Mouse (Mus musculus) spleen, adult 18-20 months (tissue): ENCODE data around the gene Lrrc27.
A peak's percentile ranks its signal among the peaks of the same experiment; 100 is the strongest.

ENCODE experiments used
- DNase-seq, 2 experiments: peaks; one replicate each; pipeline ENCODE4 v3.0.0; 2022; ENCODE audit warnings: mixed read lengths in 2 of 2

Lrrc27 gene

DNA sequence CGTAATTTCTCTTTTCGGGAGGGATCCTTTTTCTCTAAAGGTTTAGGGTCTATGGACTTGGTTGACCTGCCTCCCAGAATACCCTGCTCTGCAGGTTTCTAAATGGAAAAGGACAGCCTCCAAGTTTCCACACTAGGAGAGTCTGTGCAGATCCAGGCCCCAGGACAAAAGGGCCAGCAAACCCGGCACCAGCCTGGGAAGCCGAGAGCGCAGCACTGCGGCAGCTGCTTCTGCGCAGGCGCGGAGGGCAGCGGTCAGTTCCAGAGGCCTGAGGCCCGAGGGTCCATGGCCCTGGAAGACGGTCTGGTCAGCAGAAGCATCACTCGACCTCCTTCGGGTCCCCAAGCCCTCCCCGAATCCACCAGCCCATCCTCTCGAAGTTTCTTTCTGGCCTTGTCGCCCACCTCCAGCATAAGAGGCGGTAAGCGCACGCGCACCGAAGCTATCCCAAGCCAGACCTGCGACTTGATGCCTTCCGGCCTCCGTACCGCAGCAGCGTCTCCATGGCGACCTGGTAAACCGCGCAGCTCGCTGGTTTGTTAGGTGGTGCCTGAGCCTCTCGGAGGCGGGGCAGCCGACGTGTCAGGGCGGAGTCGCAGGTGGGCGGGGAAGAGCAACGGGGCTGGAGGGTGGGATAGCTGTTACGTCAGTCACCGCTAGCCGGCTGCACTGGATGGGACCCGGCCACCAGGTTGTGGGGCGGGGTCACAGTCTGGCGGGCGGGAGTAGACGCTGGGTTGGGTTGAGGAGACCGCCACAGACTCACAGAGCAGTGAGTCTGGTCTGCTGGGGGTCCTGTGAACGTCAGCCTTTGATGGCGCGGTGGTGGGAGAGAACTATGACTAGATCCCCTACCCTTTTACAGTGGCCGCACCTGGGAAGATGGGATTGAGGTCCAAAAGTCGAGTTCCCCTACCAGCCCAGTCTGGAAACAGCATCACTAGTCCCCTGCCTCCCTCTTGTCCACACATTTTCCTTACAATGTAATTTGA lies at the start of gene Lrrc27, which contains the start of gene Stk32c:
Gene Lrrc27, plus strand, starts transcription at position 235 of the 992 bp plus-strand sequence.
Gene Stk32c, minus strand, starts transcription at position 554 of the 992 bp plus-strand sequence.
- DNase-seq, result peak; percentile 96 to 97

DNA sequence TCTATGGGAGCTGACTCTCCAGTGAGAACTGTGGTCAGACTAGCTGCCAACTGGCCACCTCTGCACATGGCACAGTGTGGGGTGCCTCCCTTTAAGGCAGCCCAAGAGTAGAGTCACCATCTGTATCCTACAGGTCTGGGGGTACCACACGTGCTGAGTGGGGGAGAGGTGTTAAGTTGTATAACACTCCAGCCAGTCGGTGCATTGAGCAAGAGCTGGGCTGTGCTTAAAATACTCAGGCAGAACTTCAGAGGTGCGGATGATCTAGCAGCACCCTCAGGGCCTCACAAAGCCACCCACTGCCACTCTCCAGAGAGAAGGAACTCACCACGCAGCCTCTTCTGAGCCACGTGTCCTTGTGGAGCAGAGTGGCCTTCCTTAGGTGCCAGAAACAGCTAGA lies 48.4 kb upstream of the Lrrc27 start:
- DNase-seq, result no peak

DNA sequence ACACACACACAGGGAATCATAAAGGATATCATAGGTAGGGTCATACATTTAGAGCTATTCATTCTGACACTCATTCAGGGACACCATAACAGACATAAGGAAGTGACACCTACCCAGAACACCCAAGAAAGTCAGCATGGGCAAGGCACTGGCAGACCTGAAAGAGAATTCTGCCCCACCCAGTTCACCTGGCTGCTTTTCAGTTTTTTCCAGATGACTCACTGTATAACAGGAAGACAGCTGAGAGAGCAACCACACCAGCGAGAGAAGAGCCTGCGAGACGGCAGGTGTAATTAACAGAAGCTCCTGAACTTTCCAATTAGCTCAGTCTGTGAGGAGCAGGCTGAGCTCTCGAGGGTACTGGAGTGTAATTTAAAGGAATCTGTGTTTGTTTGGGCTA lies 43.6 kb upstream of the Lrrc27 start:
- no peak for DNase-seq

DNA sequence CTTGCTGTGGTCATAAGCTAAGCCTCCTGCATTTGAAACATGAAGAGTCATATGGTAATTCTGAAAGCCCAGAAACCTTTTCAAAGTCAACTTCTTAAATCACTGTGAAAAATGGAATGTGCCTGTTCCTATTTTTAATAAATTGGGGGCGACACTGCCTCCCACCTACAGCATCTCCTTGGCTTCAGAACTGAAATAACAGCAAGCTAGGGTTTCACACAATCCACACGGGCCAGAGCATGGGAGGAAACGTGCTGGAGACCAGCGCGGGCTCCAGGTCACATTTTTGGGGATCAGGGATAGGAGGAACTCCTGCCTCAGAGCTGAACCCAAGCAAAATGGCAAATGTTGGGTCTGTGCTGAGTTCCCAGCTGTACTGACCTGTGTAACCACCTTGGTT lies 33.5 kb upstream of the Lrrc27 start:
- no peak for DNase-seq

DNA sequence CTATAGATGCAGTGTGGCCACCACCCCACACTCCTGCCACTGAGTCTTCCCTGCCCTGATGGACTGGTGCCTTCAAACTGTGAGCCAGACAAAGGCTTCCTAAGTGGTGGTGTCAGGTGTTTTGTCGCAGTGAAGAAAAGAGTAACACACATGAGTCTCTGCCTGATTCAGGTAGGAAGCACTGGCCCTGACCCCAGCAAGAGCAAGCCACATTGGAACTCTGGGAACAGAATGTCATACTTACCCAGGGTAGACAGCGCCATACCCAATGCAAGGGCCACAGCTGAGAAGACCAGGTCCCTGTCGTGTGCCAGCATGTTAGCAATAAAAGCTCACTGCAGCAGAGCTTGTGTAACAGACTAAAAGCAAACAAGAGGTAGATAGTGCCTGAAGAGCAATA lies 32.7 kb upstream of the Lrrc27 start:
- no peak for DNase-seq

DNA sequence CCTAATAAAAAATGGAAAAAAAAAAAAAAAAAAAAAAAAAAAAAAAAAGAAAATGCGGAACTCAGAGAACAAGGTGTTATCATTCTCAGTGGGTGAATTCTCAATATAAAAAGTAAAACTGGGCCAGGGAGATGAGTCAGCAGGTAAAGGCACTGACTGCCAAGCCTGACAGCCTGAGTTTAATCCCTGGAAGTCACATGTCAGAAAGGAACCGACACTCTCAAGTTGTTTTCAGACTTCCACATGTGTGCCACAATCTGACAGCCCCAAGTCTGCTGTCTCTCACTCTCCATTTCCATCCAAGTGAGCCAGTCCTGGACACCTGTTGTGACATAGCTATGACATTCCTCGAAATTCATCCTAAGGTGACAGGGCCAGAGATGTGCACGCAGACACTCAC lies 28.4 kb upstream of the Lrrc27 start:
- no peak for DNase-seq

DNA sequence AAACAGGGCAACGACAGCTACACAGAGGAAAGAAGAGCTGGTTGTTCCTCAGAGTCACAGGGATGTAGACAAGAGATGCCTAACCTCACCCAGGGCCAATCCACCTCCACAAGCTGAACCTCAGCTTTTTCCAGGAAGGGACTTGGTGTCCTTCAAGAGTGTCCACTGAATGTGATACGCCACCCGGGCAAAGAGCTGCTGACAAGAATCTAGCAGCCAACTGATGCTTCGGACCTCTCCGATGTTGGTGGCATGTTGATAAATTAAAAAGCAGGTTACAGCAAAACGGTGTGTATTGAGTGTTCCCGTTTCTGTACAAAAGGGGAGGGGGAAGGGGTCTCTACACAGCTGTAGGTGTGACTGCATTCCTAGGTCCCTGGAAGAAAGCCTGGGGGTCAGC lies 27.9 kb upstream of the Lrrc27 start:
- no peak for DNase-seq

DNA sequence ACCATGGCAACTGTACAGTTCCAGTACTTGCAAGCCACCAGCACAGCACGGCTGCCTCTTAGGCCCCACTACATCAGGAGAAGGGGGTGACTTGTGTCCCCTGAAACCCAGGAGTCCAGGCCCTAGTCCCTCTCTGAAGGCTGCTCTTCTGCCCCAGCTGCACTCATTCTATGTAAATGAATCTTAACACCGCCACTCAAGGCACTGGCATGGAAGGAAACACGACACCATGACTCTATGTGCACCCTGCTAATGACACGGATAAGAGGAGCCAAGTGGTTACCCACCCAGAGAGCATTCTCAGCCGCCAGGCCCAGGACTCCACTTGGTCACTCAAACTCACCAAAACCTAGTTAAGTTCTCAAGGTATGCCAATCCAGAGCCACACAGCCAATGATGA lies 26.8 kb upstream of the Lrrc27 start:
- DNase-seq, result no peak

DNA sequence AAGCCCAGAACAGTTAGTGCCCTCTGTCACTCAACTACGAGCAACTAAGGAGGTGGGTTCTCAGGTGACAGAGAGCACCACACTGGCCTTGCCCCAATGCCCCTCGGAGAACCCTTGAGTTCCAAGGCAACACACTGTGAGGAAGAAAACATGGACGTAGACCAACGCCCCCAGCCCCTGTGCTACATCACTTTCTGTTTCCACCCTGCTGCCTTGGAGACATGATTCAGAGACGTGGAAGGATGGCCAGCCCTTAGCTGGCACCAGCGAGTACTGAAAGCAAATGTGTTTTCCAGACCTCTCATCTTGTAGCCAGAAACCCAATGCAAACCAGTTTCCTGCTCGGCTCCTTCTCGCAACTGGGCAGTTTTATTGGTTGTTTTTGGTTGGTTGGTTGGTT lies 26.4 kb upstream of the Lrrc27 start:
- no peak for DNase-seq

DNA sequence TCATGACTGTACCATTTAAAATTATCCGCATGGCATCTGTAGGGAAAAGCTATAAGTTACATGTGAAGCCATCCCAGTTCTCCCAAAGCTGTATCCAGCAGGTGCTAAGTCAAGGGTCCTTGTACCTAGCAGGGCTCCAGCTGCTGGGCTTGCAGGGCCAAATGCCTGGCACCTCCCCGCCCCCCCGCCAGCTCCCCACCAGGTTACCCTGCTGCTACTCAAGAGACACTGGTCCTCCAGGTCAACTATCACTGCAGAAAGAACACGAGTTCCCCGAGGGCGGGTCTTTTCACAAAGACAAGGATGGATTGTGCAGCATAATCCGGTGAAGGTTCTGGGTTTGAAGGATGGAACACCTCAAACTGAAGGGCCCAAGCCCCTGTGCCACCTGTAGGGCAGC lies 25.5 kb upstream of the Lrrc27 start:
- no peak for DNase-seq

DNA sequence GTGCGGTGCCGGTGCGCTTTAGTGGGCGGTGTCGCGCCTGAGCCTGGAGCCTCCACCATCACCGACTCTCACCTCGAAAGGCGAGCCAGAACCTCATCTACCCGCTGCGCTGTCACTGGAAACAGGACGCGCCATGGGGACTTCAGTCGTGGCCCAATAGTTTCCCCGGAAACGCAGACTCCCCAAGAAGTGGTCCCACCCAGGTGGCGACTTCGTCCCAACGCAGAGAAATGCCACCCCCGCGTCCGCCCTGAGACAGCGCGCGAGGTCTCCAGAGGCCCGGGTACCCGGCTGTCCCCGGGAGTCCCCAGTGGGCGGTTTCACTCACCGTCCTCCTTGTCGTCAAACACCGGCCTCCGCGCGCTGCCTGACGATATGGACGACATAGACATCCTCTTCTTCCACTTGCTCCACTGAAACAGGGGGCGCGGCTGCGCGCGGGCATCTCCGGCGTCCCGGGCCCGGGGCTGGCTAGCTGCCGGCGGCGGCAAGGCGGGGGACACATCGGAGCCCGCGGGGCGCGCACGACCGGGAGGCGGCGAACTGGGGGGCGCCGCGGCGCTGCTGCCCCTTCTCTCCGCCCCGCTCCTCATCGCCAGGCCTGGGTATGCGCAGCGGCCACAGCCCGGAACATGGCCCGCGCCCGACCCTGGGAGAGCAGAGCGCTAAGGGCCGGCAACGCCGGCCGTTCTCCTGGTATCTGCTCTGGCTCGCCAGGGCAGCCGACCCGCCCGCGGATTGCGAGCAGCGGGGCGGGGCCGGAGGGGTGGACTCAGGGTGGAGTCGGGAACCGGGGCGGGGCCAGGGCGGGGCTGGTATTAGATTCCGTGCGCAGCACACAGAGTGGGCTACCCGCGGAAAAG lies 24.8 kb upstream of the Lrrc27 start:
- peak; percentile 21 to 53 for DNase-seq

DNA sequence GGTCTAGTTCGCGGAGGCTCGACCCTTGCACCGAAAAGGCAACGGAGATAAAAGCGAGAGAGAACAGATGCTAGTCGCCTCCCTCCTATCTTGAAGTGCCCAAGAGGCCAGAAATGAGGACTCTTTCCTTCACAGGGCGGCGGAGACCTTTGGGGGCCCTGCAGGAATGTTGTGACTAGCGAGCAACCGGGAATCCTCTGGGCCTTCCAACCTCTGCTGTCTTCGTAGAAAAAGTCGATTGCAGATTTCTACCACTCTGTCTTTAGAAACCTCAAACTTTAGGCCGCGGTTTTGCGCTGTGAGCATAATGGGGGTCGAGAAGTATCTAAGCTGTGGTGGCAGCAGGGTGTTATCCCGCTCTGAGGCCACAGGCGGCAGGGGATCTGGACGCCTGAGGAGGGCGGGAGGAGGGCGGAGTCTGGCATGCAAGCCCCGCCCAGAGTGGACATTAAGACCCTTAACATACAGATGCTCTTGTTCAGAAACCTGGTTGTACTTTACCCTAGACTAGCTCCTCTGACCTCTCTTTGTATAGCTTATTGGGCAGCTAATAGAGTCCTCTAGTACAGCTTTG lies 24.1 kb upstream of the Lrrc27 start:
- DNase-seq, result no peak

DNA sequence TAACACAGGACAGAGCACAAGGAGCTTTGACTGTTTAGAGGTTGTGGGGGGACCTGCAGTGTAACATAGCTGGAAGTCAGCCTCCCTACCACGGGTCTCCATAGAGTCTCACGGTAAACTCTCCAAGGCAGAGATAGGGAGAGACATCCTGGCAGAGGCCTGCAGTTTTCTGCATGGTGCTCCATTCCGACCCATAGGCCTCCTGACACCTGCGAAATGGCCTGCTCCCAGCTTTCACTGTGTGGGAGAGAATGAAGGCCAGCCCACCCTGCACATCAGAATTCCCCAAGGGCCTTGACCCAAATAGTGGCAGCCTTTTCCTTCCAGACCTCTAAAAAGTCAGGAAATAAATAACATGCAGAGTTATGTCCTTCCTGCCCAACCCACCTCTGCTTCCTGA lies 22.2 kb upstream of the Lrrc27 start:
- DNase-seq, result no peak

DNA sequence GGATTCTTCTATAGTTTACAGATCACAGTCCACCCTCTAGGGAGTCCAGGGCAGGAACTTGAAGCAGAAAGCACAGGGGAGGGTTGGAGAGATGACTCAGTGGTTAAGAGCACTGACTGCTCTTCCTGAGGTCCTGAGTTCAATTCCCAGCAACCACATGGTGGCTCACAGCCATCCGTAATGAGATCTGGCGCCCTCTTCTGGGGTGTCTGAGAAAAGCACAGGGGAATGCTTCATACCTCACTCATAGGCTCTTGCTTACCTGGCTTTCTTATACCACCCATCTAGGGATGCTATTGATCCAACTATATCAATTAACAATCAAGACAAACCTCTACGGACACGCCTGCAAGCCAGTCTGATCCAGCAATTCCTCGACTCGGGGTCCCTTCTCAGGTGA lies 21.2 kb upstream of the Lrrc27 start:
- DNase-seq, result no peak

DNA sequence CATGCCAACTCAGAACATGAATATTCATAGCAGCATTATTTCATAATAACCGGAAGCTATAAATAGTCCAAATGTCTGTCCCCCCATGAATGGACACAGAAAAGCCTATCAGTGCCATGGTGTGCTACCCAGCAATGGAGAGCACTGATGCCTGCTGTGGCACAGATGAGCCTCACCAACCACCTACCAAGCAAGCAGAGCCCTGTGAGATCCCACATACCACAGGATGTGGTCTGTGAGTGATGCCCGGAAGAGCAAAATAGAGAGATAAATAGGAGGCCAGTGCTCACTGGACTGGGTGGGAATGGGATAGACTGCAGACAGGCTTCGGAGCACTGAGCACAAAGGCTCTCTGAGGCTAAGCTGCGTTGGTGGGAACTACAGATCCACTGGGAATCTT lies 15.8 kb upstream of the Lrrc27 start:
- DNase-seq, result no peak

DNA sequence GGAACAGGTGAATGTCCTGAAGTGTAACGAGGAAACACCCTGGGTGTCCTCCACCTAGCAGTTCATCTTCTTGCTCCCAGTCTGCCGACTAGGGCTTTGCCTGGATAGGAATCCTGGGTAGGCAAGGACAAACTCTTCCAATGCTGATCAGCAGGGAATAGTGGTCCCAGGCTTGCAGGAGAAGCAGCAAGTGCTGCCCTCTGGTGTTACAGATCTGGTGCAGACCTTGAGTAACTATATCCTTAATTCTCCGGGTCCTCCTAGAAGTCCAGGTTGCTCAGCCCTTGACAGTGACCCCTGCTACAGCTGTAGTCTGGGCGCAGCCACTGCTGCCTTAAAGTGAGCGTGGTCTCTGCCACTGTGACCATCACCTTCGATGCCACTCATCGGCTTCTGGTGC lies 12.7 kb upstream of the Lrrc27 start:
- DNase-seq, result no peak

DNA sequence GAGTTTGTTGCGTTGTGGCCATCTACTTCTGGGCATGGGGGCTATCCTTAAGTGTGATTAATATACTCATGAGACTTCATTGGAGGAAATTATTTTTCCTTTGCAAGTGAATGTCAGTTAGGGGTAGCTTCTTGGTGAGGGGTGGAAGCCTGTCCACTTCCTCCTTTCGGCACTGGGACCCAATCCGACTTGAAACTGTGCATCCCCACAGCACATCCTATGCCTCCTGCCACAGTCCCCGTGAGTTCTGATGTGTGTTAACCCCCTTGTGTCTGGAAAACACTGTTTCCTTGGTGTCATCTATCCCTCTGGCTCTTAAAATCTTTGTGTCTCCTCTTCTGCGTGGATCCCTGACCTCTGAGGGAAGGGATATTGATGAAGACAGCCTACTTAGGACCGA lies 11.6 kb upstream of the Lrrc27 start:
- no peak for DNase-seq

DNA sequence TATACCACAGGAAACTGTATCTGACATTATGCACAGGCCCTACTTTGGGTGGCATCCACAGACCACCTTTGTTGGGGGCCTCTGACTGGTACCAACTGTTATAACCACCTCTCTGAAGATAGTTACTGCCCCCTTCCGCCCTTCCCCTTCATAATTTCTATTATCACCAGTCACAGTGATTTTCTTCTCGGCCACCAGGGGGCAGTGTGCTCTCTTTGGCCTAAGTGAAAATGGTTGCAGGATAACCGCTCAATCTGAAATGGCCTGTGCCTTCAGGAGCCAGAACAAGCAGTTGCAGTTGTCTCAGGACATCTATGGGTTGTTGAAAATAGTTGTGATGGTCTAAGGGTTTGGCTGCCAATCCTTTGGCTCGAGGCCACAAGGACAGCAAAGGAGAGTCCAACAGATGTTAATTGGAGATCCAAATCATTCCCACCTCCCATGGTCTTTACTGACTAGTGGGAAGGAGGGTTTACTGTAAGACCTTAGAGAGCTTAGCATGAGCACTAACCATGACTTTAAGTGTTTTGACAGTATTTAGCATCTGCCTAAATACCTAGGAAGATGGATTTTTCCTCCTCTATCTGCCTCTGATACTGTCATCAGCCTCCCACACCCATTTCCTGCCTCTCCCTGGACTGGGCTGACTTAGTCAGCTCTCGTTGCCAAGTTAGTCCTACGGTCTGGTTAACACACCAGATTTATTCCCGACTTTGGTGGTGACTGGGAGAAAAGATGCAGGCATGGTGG lies 4.6 kb upstream of the Lrrc27 start:
- peak in 1 of 2 experiments; percentile 50 for DNase-seq

DNA sequence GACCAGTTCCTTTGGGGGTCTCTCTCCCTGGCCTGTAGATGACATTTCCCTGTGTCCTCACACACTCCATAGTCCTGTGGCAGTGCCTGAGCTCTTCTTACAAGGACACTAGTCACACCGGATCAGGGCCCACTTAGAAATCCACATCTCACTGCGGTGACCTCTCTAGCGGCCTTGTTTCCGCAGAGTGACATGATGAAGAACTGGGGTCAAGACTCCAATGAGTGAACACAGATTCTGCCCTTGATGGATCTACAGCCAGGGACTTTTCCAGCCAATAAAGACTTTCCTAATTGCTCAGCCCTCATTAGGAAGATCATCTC lies 4.1 kb upstream of the Lrrc27 start:
- DNase-seq, result no peak

DNA sequence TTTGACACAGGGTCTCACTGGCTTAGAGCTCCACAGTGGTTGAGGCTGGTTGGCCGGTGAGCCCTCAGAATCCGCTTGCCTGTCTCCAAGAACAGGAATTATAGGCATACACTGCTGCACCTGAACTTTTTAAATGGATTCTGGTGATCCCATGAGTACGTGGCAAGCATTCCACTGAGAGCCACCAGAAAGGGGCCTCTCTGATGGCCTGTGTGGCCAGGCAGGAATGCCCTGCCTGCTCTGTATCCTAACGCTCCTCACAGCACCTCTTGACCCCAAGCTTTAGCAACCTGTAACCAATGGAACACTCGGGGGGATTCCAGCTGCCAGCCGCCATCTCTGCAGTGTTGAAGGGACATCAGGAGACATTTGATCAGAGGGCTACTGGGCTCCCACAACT lies 1.0 kb upstream of the Lrrc27 start:
- DNase-seq, result no peak

DNA sequence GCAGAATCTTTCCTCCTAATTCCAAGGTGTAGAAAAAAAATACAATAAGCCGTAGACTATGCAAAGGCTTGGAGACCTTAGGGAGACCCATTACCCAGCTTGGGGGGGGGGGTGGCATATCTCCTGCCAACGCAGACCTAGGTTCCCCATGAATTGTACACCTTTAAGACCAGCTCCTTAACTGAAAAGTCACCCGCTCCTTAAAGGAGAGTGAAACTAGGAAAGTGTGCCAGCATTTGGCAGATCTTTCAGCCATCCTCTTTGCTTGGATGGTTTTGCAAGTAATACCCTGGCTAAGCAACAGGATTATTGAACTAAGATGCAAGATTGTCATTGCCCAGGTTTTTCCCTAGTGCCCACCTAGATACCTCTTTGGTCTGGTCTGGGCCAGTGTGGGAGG lies 963 bp downstream of the Lrrc27 start:
- DNase-seq, result no peak

DNA sequence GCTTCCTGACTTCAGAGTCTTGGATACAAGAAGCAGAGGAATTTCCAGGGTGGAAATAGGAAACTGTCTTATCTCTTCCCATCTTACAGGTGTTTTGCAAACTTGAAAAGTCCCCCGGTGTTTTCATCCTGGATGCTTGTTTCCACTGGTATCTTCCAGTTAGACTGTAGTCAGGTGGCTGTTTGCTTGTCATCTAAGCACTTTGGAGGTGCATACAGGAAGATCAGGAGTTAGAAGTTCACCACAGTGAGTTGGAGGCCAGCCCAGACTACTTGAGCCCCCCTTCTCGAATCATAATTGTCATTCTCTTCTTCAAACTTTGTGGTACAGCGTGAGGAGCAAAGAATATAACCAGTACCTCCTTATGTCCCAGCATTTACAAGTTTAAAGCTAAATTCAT lies 1.4 kb downstream of the Lrrc27 start:
- no peak for DNase-seq
